Mouse (Mus musculus) induced T-regulatory cell, adult 2 months (primary cell): ENCODE results near the gene Gm10382.
A peak's percentile ranks its signal among the peaks of the same experiment; 100 is the strongest.
"Not testable (repeated sequence)": the region's sequence is repeated elsewhere in the genome, so short reads cannot be mapped to it uniquely, and the experiment has no call there.

Experiments used
- DNase-seq: peaks from one replicate; pipeline ENCODE4 v3.0.0-alpha.2; 2012; ENCODE audit warnings: low read depth

The Gm10382 gene

DNA sequence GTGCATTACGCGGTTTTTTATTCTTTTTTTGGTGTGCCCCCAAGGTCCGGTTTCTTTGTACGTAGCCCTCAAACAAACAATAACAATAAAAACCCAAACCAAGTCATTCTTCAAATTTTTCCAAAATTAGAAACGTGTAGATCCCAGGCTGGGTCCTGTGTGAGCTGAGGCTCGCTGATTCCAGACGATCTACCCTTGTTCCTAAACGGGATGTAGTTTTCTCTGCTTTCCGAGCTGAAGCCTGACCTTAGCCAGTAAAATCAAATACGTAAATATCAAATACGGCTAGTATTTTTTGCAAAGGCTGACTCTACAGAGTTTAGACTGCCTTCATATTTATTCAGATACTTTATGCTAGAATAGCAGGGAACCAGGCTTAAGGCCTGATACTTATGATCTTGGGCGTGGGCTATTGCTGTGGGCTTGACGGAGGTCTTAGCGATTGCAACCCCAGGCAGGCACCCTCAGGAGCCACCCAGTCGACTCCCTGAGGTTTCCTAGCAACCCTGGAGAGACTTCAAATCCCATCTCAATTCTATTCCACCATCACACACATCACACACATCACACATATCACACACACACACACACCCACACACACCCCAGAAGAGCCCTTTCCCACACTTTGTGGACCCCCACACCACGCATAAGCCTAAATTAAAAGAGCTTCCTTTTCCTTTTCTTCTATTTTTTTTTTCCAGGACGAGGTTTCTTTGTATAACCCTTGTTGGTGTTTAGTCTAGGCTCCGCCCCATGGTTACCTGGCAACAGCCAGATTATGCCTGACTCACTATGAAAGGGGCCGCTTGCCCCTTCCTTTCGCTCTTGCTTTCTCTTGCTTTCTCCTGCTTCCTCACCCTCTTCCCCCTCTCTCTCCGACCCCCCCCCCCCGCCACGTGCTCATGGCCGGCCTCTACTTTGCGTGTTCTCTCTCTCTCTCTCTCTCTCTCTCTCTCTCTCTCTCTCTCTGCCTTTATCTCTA, 4.8 kb downstream of the Gm10382 start:
- peak; percentile 96 for DNase-seq

DNA sequence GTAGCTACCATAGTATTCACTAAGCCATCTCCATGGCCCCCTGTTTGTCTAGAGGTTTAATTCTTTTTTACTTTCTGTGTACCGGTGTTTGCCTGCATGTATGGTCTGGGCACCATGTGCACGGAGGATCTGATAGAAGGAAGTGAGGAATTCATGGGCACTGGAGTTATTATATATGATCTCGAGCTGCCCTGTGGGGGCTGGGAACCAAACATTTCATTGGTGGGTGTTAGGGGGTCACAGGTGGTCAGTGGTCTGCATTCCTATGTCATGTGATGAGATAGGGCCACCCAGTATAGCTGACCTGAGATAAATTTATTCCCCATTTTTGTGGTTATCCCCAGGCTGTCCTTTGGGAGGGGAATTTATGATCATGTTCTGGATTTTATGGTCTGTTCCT, 5.9 kb downstream of the Gm10382 start:
- DNase-seq: no peak

DNA sequence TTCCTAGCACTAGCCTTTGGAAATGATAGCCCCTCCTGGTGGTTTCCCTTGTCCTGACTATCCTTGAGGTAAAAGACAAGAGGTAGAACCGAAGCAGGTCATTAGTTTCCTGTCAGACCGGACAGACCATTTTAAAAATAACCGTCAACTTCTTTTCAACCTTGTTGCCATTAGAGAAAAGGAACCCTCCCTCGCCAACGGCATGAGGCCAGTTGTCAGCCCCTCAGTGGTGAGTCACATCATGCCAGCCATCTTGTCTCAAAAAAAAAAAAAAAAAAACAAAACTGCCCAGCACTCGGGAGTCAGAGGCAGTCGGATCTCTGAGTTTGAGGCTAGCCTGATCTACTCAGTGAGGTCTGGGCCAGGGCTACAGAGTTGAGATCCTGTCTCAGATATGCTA, 11.8 kb downstream of the Gm10382 start:
- DNase-seq: no peak

DNA sequence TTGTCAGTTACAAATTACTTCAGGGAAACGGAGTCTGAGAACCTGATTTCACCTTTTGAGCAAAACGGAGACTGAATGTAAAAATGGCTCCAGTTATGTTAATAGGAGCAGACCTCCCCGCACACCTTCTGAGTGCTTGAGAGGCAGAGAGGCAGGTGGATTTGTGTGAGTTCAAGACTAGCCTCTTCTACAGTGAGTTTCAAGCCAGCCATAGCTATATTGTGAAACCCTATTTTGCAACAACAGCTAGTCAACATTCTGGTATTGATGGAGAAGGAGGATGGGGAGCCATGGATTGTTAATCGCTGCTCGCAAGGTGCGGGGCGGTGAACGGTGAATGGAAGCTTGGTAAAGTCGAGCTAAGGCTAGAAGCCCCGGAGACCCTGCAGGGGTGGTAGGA, 13.4 kb downstream of the Gm10382 start:
- DNase-seq: no peak

DNA sequence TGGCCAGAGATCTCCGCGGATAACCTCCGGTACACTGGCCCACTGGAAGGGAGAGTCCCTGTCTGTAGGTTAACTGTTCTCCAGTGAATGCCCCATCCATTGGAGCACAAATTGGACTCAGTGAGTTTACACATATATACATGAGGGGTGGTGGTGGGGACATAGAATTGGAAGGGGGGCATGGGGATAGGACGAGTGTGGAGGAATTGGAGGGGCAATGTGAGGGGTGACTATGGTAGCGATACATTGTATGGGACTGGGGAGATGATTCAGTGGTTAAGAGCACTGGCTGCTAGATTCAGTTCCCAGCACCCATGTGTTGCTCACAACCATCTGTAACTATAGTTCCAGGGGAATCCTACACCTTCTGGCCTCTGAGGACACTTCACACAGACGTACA, 13.9 kb downstream of the Gm10382 start:
- no peak for DNase-seq

DNA sequence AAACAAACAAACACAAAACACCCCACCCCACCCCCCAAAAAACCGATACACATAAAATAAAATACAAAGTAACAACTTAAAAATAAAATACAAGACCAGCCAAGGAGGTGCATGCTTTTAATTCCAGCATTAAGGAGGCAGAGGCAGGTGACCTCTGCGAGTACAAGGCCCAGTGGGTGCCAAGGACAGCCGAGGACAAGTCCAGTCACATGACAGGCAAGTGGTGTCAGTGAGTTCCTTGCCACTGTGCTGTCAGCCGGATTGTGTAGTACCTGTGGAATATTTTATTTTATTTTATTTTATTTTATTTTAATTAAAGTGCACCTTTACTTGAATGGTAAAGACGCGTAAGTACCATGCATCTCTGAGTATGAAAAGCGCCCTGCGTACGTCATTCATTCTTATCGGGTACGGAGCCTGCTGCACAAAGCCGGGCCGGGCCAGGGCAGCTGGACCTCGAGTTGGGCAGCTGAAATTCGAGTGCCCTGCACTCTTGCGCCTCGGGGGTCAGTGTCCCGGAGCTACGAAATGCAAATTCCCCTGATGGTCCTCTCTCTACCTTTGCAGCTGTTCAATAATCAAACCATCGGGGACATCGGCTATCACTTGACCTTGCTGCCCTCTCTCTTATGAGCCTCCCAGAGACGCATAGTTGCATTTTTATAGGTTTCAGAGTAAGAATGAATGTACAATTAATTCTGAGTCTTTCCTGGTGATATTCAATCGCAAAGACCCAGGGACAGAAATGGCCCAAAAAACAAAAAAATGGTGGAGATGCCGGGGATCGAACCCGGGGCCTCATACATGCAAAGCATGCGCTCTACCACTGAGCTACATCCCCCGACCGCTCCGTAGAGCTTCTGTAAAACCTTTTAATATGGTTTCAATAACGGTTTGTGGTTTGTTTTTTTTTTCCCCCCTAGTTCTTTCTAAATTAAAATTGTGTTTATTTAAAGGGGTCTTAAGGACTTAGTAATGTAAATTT, 14.7 kb downstream of the Gm10382 start:
- peak; percentile 87 for DNase-seq

DNA sequence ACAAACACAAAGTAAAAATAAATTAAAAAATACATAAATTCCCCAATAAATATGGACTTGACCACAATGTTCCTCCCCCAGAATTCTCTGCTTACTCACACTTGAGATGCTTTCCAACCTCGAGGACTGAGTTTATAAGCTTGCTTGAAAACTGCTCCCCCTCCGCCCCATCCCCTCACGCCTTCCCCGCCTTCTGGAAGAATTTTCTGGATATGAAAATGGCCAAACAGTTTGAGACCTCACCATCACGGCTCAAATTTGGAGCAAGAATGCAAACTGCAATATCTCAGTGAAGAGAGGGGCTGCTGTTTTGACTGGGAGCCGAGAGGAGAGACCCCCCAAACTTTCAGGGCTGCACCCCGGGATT, 15.4 kb downstream of the Gm10382 start:
- no peak for DNase-seq

DNA sequence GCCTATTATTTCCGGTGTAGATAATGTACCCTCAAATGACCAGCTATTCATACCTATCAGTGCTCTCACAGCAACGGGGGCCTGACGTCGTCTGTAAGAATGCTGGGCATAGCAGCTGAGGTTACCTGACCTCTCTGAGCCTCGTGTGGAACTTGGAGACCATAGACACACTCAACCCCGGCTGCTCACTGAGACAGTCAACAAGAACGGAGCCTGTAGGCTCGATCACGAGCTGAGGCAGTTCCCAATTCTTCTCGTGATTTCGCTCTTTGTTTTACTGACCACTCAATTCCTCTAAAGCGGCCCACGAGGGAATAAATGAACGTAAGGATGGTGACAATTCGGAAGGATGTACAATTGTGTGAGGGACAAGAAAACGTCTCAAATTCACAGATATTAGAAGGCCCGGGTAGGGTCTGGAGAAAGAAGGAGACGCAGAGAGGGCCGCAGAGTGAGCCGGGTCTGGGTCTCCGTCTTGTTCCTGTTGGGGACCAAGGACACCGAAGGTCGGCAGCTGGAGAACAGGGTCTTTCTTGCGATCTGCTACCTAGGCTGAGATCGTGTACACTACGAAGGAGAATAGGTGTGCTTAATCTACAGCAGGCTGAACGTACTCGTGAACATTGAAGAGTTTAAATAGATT, 15.9 kb downstream of the Gm10382 start:
- DNase-seq: no peak

DNA sequence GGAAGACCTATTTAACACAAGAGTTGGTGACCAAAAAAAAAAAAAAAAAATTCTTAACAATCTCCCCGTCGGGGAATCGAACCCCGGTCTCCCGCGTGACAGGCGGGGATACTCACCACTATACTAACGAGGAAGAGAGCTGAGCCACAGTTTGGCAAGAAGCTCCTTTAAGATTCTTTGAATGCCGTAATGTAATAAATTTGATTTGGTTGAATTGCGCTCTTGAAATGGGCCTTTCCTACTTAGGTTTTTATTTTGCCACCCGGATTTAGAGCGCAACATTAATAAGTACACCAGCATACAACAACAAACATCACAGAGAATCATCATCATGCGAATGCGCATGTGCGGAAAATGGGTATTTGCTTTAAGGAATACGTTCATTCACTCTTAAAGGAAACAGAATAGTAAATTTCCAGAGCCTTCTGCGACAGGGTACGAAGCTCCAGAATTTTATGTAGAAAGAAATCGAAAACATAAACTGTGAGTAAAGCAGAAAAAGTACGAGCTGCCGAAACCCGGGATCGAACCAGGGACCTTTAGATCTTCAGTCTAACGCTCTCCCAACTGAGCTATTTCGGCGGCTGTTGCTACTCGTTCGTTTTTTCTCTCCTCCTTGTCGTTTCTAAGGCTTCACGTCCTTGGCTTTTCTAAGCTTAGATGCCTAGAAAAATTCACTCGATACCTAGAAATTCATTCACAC, 16.6 kb downstream of the Gm10382 start:
- peak; percentile 98 for DNase-seq

DNA sequence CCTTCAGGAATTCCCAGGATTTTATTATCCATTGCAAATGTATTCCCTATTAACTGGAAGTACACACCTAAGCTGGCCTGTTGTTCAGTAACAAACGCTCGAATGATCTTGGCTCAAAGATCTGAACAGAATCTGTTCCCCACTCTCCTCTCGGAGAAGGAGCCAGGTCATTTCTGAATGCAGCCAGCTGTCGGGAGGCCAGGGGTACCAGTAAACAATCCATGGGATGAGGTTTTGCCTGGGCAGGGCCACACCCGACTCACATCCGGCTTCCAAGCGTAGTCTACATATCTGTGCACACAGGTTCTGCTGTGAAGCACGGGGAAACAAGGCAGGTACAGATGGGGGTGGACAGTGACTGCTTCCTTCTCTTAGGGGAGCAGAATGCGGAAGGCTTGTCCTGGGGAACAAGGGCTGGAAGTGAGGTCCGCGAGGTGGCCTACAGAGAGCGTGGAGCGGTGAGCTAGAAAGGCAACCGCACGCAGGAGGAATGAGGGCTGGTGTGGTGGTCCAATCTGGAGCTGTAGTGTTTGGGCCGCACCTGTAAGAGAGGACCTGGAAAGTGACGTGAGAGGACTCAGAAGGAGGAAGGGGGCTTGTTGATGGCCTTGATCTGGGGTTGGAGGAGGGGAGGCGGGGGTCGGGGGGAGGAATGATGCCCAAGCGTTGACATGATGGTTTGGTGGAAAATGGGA, 17.3 kb downstream of the Gm10382 start:
- DNase-seq: peak; percentile 81

DNA sequence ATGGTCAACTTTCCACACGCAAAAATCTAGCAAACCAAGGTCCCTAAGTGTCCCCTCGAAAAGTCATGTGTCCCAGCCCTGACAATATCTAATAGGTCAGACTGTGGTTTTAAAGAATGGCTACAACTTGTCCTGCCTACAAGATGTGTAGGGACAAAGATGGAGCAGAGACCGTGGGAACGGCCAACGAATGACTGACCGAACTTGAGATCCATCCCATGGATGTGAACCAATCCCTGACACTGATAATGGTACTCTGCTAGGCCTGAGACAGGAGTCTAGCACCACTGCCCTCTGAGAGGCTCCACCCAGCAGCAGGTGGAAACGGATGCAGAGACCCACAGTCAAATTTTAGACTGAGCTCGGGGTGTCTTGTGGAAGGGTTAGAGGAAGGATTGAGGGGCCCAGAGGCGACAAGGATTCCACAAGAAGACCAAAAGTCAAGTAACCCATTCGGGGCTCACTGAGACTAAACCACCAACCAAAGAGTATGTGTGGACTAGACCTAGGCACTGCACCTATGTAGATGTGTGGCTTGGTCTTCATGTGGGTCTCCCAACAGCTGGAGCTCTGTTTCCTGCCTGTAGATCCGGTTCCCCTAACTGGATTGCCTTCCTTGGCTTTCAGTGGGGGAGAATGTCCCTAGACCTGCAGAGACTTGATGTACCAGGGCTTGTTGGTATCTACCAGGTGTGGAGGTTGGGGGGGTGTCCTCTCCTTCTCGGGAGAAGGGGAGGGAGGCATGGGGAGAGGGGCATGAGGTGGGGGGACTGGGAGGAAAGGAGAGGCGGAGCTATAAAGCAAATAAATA, 18.1 kb downstream of the Gm10382 start:
- DNase-seq: peak; percentile 40

DNA sequence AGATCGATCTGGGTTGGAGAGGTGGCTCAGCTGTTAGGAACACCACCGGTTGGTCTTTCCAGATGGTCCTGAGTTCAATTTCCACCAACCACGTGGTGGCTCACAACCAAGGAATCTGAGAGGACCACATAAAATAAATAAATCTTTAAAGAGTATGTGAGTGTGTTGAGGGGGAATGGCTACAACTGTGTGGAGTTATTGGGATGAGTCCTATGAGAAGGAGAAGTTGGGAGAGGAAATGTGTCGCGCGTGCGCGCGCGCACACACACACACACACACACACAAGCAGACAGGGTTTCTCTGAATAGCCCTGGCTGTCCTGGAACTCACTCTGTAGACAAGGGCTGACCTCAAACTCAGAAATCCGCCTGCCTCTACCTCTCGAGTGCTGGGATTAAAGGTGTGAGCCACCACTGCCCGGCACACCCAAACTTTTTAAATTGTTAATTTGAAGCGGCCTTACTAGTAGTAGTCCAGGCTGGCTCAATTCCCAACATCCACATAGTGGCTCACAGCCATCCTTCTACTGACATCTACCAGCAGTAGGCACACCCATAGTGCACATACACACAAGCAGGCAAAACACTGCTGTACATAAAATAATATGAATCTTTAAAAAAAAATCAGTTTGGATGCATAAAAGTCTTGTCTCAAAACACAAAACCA, 18.9 kb downstream of the Gm10382 start:
- no peak for DNase-seq

DNA sequence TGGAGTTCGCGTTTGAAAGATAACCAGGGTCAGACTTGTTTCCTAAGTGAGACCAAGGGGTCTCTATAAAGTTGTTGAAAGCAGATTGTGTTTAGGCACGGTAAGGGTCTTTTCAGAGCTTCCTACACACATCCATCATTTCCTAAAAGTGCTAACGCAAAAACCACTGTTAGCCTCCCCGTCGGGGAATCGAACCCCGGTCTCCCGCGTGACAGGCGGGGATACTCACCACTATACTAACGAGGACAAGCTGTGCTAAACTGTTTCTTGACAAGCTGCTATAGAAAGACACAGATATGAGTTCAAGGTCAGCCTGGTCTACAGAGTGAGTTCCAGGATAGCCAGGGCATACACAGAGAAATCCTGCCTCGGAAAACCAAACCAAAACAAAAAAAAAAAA, 19.7 kb downstream of the Gm10382 start:
- peak; percentile 89 for DNase-seq

DNA sequence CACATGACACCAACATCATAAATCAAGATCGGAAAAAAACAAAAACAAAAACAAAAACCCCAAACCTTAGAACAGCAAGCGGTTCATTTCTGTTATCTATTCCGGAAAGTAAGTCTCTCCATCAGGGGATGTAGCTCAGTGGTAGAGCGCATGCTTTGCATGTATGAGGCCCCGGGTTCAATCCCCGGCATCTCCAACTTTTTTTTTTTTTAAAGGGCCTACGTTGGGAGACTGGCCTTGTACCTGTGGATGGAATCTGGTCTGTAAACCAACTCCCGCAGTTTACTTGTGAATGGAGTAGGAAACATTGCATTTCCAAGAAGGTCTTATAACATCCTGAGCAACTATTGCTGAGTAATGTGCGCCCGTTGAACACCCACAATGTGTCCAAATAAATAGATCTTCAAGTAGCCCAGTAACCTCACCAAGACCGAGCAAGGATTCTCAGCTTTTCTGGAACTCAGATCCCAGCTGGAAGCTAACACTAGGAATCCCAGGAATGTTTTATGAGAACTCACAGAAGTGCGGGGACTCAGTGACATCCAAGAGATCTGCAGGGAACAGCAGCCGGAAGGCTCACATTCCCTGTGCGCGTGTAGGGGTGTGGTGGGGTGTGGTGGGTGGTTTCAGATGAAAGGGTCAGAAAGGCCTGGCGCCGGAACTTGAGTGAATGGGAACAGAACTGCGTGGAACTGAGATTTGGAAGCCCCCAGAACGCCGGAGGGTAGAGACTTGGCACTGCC, 20.4 kb downstream of the Gm10382 start:
- peak; percentile 79 for DNase-seq

DNA sequence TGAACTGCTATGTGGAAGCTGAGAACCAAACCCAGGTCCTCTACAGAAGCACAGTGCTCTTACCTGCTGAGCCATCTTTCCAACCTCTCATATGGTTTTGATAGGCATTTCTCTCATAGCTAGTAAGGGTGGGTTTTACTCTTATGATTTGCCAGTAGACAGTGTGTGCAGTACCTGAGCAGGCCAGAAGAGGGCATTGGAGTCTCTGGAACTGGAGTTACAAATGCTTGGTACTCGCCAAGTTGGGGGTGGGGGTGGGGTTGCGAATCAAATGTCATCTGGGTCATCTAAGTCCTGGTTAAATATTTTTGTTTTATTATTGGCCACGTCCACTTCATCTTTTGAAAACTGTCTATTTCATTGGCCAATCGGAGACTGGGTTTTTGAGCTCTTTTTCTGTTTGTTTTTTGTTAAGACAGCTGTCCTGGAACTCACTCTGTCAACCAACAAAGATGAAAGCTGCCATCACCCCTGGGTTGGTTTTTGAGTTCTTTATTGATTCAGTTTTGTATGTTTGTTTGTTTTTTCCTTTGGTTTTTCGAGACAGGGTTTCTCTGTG, 22.9 kb downstream of the Gm10382 start:
- peak; percentile 86 for DNase-seq

DNA sequence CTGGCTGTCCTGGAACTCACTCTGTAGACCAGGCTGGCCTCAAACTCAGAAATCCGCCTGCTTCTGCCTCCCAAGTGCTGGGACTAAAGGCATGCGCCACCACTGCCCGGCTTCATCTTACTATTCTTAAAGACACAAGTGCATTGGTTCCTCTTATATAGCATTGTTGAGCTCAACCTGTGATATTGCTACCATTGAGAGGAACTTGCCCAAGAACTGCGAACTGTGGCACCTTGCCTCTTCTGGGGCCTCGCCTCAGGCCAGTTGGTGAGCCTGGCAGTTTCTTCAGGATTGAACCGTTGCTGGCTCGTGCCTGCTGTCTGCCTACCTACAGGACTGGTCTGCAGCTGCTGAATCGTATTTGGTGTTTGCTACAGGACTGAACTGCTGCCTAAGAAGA, 23.4 kb downstream of the Gm10382 start:
- not testable (repeated sequence) for DNase-seq

DNA sequence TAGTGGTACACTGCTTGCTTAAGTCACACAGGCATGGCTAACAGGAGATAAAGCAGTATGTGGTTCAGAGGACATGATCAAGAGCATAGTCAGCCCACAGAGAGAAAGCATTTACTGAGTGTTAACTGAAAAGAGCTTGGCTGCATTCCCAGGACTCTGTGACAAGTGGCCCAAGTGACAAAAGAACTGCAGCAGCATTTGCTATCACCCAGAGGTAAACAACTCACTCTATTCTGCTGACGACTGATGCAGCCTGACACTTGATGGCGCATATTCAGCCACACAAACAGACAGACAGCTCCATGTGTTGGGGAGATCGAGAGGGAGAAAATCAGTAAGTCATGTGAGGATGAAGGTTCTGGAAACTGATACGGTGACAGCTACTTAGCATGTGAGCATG, 24.6 kb downstream of the Gm10382 start:
- no peak for DNase-seq

DNA sequence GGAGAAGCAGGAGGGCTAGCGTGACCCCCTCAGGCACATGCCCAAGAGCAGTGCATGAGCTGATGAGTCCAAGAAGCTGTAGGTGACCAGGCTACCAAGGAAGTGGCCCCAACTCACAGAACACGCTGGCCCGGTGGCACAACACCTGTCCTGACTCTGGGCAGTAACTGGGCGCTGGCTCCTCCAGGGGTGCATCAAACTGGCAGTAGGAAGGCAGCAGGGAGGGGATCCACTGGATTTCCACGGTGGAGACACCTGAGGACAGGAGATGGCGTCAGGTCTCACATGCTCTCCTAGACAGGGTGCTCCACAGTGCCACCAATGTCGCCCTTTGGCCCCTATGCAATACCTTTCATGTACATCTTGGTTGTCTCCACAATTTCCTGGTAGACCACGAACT, 27.1 kb downstream of the Gm10382 start:
- no peak for DNase-seq

DNA sequence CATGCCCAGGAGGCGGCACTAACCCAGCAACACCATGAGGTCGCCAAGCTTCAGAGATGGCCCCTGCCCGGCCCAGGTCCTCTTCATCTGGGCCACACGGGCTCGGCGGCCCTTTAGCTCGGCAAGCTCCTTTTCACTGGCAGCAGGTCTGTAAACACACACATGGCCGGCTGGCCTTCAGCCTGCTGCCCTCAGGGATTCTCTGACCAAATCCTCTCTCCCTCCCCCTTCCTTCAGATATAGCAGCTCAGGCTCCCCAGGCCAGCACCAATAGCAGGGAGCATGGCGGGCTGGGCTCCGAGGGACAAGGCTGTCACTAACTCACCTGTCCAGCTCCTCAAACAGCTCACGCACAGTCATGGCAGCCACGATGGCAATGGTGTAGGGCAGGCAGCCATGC, 29.5 kb downstream of the Gm10382 start:
- no peak for DNase-seq
